Mouse (Mus musculus) neural tube, embryonic 14.5 days (tissue): ENCODE measurements at regions not wholly inside any gene's neighbourhood (a gene's known extent, or its start where the extent isn't known, plus 50 kb on each side); places are given as distances from the start of the nearest gene placed in this dataset.

Experiments used
- ATAC-seq: fragments of 200-750 bp; cut with Nextera tagmentation; 2 replicates; pipeline ENCODE4 v1.8.0; 2017; ENCODE audit warnings: low read depth, mild to moderate bottlenecking, moderate TSS enrichment, moderate library complexity
- H3K27ac ChIP-seq: fragments of 300-500 bp; sonication (generic); 2 replicates; pipeline ENCODE4 v1.5.1; 2014; ENCODE audit warnings: low read depth, mild to moderate bottlenecking, control low read depth, low read length, moderate library complexity, mixed read lengths
- H3K27me3 ChIP-seq: fragments of 300-500 bp; sonication (generic); 2 replicates; pipeline ENCODE4 v1.6.1; 2014; ENCODE audit warnings: low read length; ENCODE audit not compliant: control insufficient read depth, insufficient read depth
- H3K36me3 ChIP-seq: fragments of 300-500 bp; sonication (generic); 2 replicates; pipeline ENCODE4 v1.6.1; 2014; ENCODE audit warnings: low read length, mixed read lengths; ENCODE audit not compliant: control insufficient read depth, insufficient read depth
- H3K4me1 ChIP-seq: fragments of 300-500 bp; sonication (generic); 2 replicates; pipeline ENCODE4 v1.6.1; 2014; ENCODE audit warnings: low read length; ENCODE audit not compliant: control insufficient read depth, insufficient read depth
- H3K4me2 ChIP-seq: fragments of 300-500 bp; sonication (generic); 2 replicates; pipeline ENCODE4 v1.6.1; 2014; ENCODE audit warnings: mild to moderate bottlenecking, low read depth, low read length, control low read depth
- H3K4me3 ChIP-seq: fragments of 300-500 bp; sonication (generic); 2 replicates; pipeline ENCODE4 v1.5.1; 2014; ENCODE audit warnings: low read depth, low read length, control low read depth, mixed read lengths
- H3K9ac ChIP-seq: fragments of 300-500 bp; sonication (generic); replicated peaks from 2 replicates; pipeline ENCODE4 v1.6.1; 2014; ENCODE audit warnings: low read depth, mild to moderate bottlenecking, control low read depth, low read length, mixed read lengths
- H3K9me3 ChIP-seq: fragments of 300-500 bp; sonication (generic); 2 replicates; pipeline ENCODE4 v1.6.1; 2016; ENCODE audit warnings: low read length; ENCODE audit not compliant: control insufficient read depth
- WGBS: fragments of 180-500 bp; shearing (Covaris S2); extraction: QIAGEN DNeasy Blood & Tissue Kit; methylation state at CpG from one replicate; pipeline ENCODE4 v1.1.7; 2014; 5-methylcytosine and 5-hydroxymethylcytosine counted together

DNA sequence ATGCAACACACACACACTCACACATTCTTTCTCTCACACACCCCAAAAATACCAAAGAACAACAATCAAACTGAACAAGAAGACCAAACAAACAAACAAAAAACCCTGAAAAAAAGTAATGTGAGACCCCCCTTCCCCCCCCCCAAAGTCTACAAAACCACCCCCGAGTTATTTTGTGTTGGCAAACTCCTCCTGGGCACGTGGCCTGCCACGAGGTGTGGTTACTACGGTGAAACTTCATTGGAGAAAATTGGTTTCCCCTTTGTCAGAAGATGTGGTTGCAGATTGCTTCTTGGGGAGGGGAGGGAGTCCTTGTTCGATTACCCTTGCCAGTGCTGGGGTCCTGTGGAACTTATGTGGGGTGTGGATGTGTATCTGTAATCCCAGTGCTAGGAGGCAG is 82.3 kb upstream of the S1pr3 start:
- WGBS = 72% methylated on average over 5 of the region's 5 CpGs
- no peaks in the 10 kb centered on the region for H3K9me3 ChIP-seq
- H3K27me3 ChIP-seq = no peaks in the 10 kb centered on the region
- H3K9ac ChIP-seq = no peak overlapping the region
- H3K4me1 ChIP-seq = 0 out of 2 replicates have a peak, but pooled peaks cover 7% of the 10 kb centered on the region
- no peak overlapping the region for H3K4me3 ChIP-seq
- no peaks in the 10 kb centered on the region for H3K36me3 ChIP-seq
- no peak for ATAC-seq
- H3K4me2 ChIP-seq = no peak overlapping the region
- H3K27ac ChIP-seq = no peak overlapping the region

DNA sequence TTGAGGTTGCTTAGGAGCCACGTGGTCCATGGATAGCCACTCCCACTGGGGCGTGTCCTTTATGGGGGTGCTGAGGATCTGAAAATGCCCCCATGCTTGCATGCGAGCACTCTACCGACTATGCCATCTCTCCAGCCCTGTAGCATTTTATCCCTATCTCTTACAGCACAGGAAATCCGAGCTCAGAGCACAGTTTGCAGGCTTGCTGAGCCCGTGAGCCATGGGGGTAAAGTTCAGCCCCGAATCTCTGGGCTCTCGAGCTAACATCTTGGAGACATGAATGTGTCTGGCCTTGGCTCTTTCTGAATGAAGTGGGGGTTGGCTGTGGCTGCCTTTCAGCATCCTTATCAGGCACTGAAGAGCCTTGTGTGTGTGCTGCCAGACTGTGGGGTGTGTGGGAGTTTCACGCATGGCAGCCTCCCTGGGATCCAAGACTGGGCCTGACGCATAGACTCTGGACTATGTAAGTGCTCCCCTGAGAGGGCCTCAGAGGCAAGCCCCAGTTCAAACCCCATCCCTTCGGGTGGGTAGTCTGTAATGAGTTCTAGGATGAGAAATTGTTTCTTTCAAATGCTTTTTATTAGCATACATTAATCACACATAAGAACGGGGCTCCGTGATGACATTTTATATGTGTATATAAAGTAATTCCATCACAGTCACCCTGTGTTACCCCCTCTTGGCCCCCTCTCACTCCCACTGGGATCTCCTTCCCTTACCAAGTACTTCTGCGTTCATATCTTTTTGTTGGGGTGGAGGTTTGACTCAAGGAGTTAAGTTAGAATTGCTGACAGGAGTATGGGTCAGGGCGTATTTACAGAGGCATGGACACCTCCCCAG is 80.1 kb upstream of the S1pr3 start:
- peak; percentile 74; the same call in 1 of the 2 replicates for ATAC-seq

DNA sequence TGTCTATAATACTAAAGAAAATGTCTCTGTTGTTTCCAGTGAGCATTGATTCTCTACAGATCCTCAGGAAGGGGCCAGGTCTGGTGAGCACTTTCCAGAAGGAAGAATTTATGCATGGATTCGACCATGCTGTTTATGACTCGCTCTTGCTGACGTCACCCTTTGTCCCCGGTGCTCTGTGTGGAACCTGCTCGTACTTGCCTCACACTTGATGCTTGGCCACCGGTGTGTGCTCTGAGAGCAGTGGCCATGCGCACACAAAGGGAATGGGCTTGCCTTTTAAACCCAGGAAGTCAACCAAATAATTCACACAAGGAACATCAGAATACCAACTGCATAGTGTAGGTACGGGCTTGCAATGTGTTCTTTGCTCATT is 79.5 kb upstream of the S1pr3 start:
- Histone ChIP-seq H3K36me3 (no peaks in the 10 kb centered on the region), H3K4me1 (0 out of 2 replicates have a peak, but pooled peaks cover 7% of the 10 kb centered on the region), H3K9ac (no peak overlapping the region), H3K4me2 (no peak overlapping the region), H3K4me3 (no peak overlapping the region), H3K27me3 (no peaks in the 10 kb centered on the region), H3K27ac (no peak overlapping the region), H3K9me3 (no peaks in the 10 kb centered on the region)
- ATAC-seq = peak; percentile 75
- 30% methylated on average over 8 of the region's 8 CpGs for WGBS

More for the DNA sequence above, 80.1 kb upstream of the S1pr3 start:
- Histone ChIP-seq H3K9ac (0 out of 2 replicates have a peak overlapping the region, but pooled peaks have one; percentile 7), H3K9me3 (no peaks in the 10 kb centered on the region), H3K4me1 (0 out of 2 replicates have a peak, but pooled peaks cover 7% of the 10 kb centered on the region), H3K36me3 (no peaks in the 10 kb centered on the region), H3K4me2 (no peak overlapping the region), H3K4me3 (no peak overlapping the region), H3K27ac (no peak overlapping the region), H3K27me3 (no peaks in the 10 kb centered on the region)
- WGBS = 47% methylated on average over 15 of the region's 15 CpGs

DNA sequence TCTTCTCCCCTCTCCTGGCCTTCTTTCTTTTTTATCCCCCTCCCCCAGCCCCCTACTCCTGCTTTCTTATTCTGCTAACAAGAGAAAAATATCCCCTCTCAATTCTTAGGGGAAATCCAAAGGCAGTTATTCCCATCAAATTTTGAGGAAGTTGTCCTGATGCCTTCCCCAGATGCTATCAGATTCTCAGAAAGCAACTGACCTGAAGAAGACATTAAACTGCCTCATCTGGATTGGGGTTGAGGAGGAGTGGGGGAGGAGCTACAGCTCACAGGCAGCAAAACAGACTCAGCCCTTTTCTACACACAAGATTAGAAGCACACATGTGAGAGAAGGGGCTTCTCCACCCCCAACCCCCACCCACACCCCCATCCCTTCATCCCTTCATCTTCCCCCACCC is 78.7 kb upstream of the S1pr3 start:
- Histone ChIP-seq H3K4me3 (no peak overlapping the region), H3K36me3 (no peaks in the 10 kb centered on the region), H3K9me3 (no peaks in the 10 kb centered on the region)

DNA sequence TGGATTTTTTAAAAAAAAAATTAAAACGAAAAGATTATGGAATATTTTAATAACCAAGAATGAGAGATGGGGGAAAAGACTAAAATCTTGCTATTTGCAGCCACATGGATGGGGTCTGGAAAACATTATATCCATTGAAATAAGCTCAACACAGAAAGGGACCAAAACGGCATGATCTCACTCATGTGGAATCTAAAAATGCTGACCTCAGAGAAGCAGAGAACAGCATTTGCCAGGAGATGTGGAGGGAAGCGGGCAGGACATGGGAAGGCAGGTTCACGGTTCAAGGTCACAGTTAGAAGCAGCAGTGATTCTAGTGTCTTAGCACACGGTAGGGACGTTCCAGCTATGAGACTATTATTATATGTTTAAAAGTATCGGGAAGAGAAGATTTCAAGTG is 76.2 kb upstream of the S1pr3 start:
- 0 out of 2 replicates have a peak, but pooled peaks cover 7% of the 10 kb centered on the region for H3K4me1 ChIP-seq
- H3K9ac ChIP-seq = no peak overlapping the region
- H3K4me3 ChIP-seq = no peak overlapping the region
- H3K27me3 ChIP-seq = no peaks in the 10 kb centered on the region
- no peak overlapping the region for H3K27ac ChIP-seq
- H3K9me3 ChIP-seq = no peaks in the 10 kb centered on the region
- H3K36me3 ChIP-seq = no peaks in the 10 kb centered on the region
- ATAC-seq = no peak
- no peak overlapping the region for H3K4me2 ChIP-seq
- 79% methylated on average over 7 of the region's 7 CpGs for WGBS

More for the DNA sequence above, 78.7 kb upstream of the S1pr3 start:
- no peaks in the 10 kb centered on the region for H3K27me3 ChIP-seq
- no peak overlapping the region for H3K9ac ChIP-seq
- ATAC-seq = no peak
- H3K4me1 ChIP-seq = 0 out of 2 replicates have a peak, but pooled peaks cover 7% of the 10 kb centered on the region
- H3K27ac ChIP-seq = no peak overlapping the region
- no peak overlapping the region for H3K4me2 ChIP-seq

- WGBS = 87% methylated on average over 5 of the region's 5 CpGs
Observed at GRCm38 (mm10) chr13:51333481-51333880, 75.0 kb upstream of the S1pr3 start.

GRCm38 (mm10) chr13:51336726-51337125 is 71.7 kb upstream of the S1pr3 start:
- H3K4me2 ChIP-seq = no peak overlapping the region
- WGBS = 72% methylated on average over 5 of the region's 5 CpGs
- H3K4me1 ChIP-seq = no peaks in the 10 kb centered on the region
- ATAC-seq = no peak
- H3K27ac ChIP-seq = no peak overlapping the region
- no peaks in the 10 kb centered on the region for H3K9me3 ChIP-seq
- no peaks in the 10 kb centered on the region for H3K36me3 ChIP-seq
- no peak overlapping the region for H3K9ac ChIP-seq
- no peak overlapping the region for H3K4me3 ChIP-seq
- no peaks in the 10 kb centered on the region for H3K27me3 ChIP-seq

More at GRCm38 (mm10) chr13:51333481-51333880, 75.0 kb upstream of the S1pr3 start:
- Histone ChIP-seq H3K27ac (no peak overlapping the region), H3K27me3 (no peaks in the 10 kb centered on the region), H3K36me3 (no peaks in the 10 kb centered on the region), H3K4me3 (no peak overlapping the region), H3K4me1 (0 out of 2 replicates have a peak, but pooled peaks cover 3% of the 10 kb centered on the region), H3K4me2 (no peak overlapping the region), H3K9me3 (no peaks in the 10 kb centered on the region), H3K9ac (no peak overlapping the region)
- ATAC-seq = no peak

DNA sequence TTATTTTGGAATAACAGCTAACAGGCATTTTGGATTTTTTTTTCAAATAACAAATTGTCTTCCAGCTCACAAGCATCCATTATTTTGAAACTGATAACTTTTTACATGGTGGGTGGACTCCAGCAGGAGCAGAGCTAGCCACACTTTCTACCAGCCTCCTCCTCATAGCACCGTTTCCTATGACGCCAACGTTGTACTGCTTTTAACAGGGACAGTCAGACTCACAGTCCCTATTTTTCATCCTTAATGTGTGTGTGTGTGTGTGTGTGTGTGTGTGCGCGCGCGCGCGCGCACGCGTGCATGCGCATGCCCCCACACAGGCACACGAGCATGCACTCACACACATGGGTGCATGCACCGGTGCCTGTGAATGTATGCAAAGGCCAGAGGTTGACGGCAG is 70.5 kb upstream of the S1pr3 start:
- Histone ChIP-seq H3K9me3 (no peaks in the 10 kb centered on the region), H3K9ac (no peak overlapping the region), H3K36me3 (no peaks in the 10 kb centered on the region), H3K4me1 (no peaks in the 10 kb centered on the region), H3K27ac (no peak overlapping the region), H3K4me2 (no peak overlapping the region), H3K27me3 (no peaks in the 10 kb centered on the region), H3K4me3 (no peak overlapping the region)
- WGBS = 96% methylated on average over 16 of the region's 16 CpGs
- ATAC-seq = no peak

GRCm38 (mm10) chr13:51345321-51345720 is 63.1 kb upstream of the S1pr3 start:
- Histone ChIP-seq H3K9me3 (no peaks in the 10 kb centered on the region), H3K4me1 (no peaks in the 10 kb centered on the region), H3K27me3 (no peaks in the 10 kb centered on the region), H3K27ac (no peak overlapping the region), H3K4me2 (no peak overlapping the region), H3K4me3 (no peak overlapping the region), H3K36me3 (no peaks in the 10 kb centered on the region), H3K9ac (no peak overlapping the region)
- no peak for ATAC-seq
- 79% methylated on average over 4 of the region's 4 CpGs for WGBS
